Mouse (Mus musculus): ENCODE data around the gene Alg14.
A peak's percentile ranks its signal among the peaks of the same experiment; 100 is the strongest.

Alg14 gene

GRCm38 (mm10) chr3:121340321-121340761 lies 48.8 kb downstream of the Alg14 start:
- no peak for DNase-seq

DNA sequence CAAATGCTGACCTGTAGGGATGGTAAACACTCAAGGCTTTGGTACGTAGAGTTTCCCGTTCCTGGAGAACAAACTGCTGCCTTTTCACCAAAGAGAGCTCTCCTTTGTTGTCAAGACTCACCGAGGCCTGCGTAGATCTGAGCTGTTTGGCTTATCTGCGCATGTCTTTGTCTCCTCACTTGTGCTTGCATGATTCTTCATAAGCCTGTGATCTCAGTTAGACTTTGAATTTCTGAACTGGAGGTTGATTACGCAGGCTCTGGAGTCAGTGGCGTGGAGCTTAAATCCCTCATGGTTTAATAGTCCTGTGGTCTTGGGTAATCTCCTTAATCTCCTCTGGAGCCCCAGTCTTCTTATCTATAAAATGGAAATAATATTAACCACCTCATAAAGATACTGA lies 51.7 kb downstream of the Alg14 start:
- DNase-seq = no peak

DNA sequence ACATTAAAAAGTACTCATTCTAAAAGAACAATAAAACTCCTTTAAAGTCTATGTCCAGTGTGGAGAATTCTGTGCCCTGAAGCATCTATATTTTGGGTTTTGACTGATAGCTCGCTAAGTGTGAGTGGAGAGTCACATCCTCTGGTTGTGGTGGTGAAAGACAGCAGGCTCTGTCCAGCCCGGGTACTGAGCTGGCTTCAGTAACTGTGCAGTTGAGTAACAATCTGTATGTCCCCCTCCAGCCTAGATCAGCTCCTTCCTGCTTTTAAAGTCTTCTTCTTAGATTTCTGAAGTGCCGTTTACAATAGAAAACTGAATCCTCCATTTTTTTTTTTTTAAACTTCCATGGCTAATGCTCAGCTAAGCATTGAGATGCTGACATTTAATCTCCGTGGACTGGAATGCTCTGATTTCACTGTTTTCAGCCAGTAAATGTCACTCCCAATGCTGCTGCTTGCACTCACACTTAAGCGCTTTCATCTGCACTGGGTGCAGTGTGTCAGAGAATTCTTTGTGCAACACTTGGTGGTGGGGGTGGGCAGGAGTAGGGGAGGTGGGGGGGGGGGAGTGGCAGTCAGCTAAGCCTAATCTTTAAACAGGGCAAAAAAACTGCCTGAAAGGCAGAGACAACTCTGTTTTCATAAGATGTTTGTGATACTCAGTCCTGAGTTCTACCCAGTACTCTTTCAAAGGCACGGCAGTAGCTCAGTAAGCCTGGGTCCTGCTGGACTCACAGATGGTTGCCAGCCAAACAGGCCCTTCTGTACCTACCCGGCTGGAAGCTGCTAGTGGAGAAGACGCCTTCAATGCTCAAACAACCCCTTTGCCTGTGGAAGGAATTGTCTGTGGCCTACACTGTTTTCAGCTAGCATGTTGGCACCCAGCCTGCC lies 52.7 kb downstream of the Alg14 start:
- no peak for DNase-seq

GRCm38 (mm10) chr3:121344951-121345642 lies 53.5 kb downstream of the Alg14 start:
- no peak for DNase-seq

GRCm38 (mm10) chr3:121345643-121346000 lies 54.0 kb downstream of the Alg14 start:
- no peak for DNase-seq

DNA sequence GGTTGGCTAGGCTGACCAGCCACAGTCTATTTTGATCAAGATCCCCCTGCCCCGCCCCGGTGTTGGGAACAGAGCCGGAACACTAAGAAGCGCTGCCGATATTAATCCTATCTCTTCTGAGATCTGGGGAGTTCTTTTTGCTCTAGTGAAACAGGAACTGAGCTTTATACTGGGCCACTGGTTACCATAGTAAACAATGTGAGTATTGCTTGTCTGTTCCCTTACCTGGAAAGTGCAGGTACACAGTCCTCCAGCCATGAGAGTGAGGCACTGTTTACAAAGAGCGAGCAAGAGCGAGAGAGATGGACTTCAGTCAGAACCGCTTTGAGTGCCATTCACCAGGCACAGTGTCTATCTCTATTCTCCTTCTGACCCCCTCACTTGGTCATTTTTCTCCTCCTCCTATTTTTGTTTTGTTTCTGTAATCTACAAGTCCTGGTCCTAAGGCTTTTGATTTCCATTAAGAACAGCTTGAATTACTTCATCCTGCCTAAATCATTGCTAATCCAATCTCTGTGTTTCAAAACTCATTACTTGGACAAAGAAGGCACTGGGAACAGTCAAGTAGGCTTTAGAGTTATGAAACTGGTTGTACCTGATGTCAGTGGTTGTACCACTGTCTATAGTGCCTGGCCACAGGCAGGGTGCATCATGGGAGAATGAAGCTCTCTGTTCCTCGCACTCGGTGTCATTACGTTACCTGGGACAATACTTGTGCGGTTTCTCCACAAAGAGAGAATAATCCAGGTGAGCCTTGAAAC lies 55.1 kb downstream of the Alg14 start:
- no peak for DNase-seq

- DNase-seq = no peak
Measured at GRCm38 (mm10) chr3:121348792-121349191, 57.2 kb downstream of the Alg14 start.

DNA sequence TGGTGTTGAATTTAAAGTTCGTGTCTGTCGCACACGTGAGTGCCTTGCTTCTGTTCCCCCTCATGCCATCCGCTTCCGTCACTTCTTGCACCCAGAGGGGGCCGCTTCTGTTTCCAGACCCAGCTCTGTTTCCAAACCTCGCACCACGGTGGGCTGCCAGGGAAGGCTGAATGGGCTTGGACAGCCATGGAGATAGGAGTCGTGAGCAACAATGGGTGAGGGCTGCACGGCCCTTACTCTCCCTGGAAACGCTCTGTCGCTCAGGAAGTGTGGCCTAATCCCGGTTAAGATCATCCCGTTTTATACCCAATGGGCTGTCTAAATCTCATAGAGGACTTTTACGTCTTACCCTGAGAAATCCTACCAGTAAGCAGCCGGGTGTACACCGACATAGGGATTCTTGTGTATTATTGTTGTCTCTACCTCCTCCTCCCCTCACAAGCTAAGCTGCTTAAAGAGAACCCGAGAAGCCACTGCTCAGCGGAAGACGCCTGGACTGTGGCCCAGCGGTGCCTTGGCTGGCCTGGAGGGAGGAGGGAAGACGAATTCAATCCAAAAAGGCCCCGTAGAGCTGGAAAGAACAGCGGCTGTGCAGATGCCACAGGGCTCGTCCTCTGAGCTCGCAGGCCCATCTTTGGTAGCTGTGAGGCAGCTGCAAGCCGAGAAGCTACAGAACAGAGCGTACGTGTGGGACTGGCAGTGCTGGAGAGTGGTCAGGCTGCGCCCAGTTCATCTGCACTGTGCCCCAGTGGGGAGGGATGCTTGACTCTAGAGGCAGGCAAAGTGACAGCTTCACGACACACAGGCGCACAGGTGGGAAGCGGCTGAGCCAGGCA lies 58.0 kb downstream of the Alg14 start:
- DNase-seq = peak; percentile 9

DNA sequence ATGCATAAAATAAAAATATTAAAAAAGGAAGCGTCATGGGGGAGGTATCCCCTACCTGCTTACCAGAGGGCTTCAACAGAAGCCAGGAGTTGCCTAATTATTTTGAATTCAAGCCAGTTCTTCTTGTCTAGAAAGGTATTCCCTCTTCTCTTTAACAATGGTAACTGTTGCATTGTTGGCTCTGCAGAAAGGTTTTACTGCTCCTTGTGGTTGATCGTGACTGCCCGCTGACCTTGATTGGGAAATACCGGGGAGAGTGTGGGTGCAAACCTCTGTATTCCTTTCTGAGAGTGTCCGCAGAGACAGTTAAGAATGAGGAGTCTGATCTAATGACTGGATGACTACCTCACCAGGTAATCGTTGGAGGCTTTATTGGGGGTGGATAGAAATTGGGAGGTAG lies 59.7 kb downstream of the Alg14 start:
- no peak for DNase-seq

DNA sequence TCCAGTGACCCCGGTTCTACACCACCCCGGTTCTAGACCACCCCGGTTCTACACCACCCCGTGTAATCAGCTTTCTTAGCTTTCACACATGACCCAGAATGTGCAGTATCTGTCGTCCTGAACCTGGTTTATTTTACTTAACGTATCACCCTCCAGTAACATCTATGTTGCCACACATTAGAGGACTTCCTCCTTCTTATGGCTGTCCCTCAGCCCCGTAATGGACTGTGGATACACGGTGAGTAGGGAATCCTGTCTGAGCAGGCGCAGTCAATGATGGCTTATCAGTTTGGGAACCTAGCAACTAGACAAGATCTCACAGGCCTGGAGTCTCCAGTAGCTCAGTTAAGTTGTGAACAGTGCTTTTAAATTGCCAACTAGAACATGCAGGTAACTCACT lies 62.7 kb downstream of the Alg14 start:
- DNase-seq = no peak

DNA sequence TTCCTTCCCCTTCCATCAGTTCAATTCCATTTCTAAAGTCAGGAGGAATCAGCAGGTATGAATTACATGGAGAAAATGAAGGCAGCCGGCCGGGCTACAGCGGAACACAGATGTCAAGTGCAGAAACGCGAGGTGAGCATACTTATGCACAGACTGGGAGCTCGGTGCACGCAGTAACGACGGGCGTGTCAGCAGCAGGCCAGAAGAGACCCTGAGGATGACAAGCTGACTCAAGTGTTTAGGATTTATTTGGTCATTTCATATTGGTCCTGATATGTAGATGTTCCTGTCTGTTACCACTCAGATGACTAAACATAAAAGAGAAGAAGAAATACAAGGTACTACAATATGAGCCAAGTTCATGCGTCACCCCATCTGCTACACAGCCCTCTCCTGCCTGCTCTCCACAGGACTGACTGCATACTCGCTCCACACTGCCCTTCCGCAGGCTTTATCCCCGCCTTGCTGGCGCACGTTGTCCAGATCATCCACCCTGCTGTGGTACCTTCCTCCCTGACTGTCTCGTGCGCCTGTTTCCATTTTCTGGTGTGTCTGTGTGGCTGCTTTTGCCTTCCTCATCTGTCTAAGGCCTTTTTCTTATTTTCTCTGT lies 63.4 kb downstream of the Alg14 start:
- peak; percentile 74 for DNase-seq

GRCm38 (mm10) chr3:121355569-121355968 lies 64.0 kb downstream of the Alg14 start:
- no peak for DNase-seq

DNA sequence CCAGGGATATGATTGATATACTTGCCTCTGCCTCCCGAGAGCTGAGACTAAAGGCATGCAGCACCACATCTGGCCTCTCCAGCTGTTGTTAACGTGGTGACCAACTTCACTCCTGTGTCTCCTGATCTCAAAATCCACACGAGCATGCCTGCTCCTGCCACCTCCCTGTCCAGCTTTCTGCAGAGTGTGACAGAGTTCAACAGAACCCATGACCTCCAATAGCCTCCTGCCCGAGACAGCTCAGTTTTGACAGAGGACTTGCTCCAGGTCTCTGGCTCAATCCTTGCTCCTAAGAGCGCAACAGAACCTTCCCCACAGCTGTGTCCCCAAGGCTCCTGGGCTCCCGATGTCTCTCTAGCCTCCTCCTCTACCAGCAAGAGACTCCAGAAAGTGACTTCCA lies 64.5 kb downstream of the Alg14 start:
- no peak for DNase-seq

- no peak for DNase-seq
Measured at GRCm38 (mm10) chr3:121357030-121357429, 65.5 kb downstream of the Alg14 start.

DNA sequence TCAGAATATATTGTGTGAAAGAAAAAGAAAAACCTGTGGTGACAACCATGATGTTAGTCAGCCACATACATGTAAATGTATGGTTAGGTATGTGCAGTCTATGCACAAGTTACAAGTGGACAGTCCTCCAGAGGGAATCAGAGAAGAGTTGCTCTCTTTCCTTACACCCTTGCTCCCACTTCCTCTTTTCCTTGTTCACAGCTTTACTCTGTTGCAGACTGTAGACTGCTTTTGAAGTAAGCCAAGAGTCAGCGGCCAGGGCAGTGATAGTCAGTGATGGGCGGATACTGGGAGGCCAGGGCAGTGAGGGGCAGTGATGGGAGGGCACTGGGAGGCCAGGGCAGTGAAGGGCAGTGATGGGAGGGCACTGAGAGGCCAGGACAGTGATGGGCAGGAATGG lies 66.7 kb downstream of the Alg14 start:
- DNase-seq = no peak

GRCm38 (mm10) chr3:121358850-121359249 lies 67.3 kb downstream of the Alg14 start:
- DNase-seq = no peak

- DNase-seq = no peak
Measured at GRCm38 (mm10) chr3:121359272-121359671, 67.7 kb downstream of the Alg14 start.

DNA sequence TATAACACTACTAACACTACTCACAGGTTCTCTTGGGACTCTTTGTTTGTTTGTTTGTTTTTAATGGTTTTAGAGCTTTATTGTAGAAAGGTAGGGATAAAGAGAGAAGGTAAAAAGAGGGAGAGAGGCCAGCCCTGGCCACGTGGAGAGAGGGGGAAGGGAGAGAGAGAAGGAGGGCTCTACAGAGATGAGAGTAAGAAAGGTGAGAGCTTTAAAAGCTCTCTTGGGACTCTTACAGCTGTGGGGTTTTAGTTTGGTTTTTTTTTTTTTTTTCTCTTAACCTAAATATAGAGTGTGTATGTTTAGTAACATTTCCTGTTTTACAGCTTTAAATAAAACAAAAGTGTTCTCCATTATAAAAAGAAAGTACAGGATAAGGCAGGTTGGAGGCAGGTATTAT lies 70.4 kb downstream of the Alg14 start:
- DNase-seq = no peak

- no peak for DNase-seq
Measured at GRCm38 (mm10) chr3:121364388-121364787, 72.8 kb downstream of the Alg14 start.

DNA sequence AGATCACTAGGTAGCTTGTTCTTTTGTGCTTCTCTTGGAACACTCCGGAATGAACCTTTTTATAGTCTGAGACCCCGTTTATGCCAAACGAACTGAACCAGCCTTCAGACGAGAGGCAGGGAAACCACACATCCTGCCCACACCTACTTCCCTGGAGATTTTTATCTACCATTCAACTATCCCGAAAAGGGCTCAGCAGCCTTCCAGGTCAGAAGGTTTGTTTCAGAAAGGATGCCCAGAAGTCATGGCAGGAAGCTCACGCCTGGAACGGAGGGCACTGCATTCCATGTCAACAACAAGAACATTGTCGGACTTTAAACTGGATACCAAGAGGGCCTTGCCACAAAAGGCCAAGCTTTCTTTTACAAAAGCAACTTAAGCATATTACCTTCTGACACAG lies 73.6 kb downstream of the Alg14 start:
- no peak for DNase-seq

DNA sequence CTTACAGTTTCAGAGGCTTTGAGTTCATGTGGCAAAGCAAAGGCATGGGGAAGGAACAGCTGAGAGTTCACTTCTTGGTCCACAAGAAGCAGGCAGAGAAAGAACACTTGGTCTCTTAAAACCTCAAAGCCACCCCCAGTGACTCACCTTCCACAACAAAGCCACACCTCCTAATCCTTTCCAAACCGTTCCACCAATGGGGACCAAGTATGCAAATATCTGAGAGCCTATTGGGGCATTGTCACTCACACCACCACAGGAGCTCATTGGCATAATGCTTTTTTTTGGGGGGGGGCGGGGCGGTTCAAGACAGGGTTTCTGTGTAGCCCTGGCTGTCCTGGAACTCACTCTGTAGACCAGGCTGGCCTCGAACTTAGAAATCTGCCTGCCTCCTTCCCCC lies 77.0 kb downstream of the Alg14 start:
- no peak for DNase-seq

GRCm38 (mm10) chr3:121369517-121369916 lies 77.9 kb downstream of the Alg14 start:
- no peak for DNase-seq
